Mouse (Mus musculus) adipocyte (in vitro differentiated cells): ENCODE results near the gene Tmem29.
"Not testable (repeated sequence)": the region's sequence is repeated elsewhere in the genome, so short reads cannot be mapped to it uniquely, and the experiment has no call there.

Source experiments
- DNase-seq: peaks from one replicate; pipeline ENCODE4 v3.0.0-alpha.2; 2016; ENCODE audit warnings: low spot score

The Tmem29 gene

GRCm38 (mm10) chrX:150458766-150459350 is at the start of gene Tmem29:
TSS of gene Tmem29 (minus strand) at chrX:150459154.
- DNase-seq, result peak; percentile 95

GRCm38 (mm10) chrX:150508696-150509095 is 49.7 kb upstream of the Tmem29 start:
- no peak for DNase-seq

GRCm38 (mm10) chrX:150487811-150488210 is 28.9 kb upstream of the Tmem29 start:
- not testable (repeated sequence) for DNase-seq

GRCm38 (mm10) chrX:150486314-150487030 is 27.5 kb upstream of the Tmem29 start:
- DNase-seq, result not testable (repeated sequence)

GRCm38 (mm10) chrX:150477854-150478780 is 19.2 kb upstream of the Tmem29 start:
- peak; percentile 91 for DNase-seq

- no peak for DNase-seq
Observed at GRCm38 (mm10) chrX:150471416-150471815, 12.5 kb upstream of the Tmem29 start.

GRCm38 (mm10) chrX:150468266-150468665 is 9.3 kb upstream of the Tmem29 start:
- DNase-seq, result no peak

- not testable (repeated sequence) for DNase-seq
Observed at GRCm38 (mm10) chrX:150466817-150467216, 7.9 kb upstream of the Tmem29 start.

GRCm38 (mm10) chrX:150460143-150460542 is 1.2 kb upstream of the Tmem29 start:
- no peak for DNase-seq

GRCm38 (mm10) chrX:150459411-150459927 is 515 bp upstream of the Tmem29 start:
- DNase-seq, result peak; percentile 68

GRCm38 (mm10) chrX:150458136-150458535 is 818 bp downstream of the Tmem29 start:
- DNase-seq, result no peak

GRCm38 (mm10) chrX:150440505-150441338 is 18.2 kb downstream of the Tmem29 start:
- no peak for DNase-seq

GRCm38 (mm10) chrX:150436373-150436772 is 22.6 kb downstream of the Tmem29 start:
- no peak for DNase-seq

GRCm38 (mm10) chrX:150435367-150435766 is 23.6 kb downstream of the Tmem29 start:
- no peak for DNase-seq

- DNase-seq, result no peak
Observed at GRCm38 (mm10) chrX:150413505-150413904, 45.4 kb downstream of the Tmem29 start.
